Mouse (Mus musculus): ENCODE results near the gene Slc25a47. TPM values are rescaled to one million over a fixed set of nuclear protein-coding genes. Genes with fewer than 3 reads are reported as not detected.
A peak's percentile ranks its signal among the peaks of the same experiment; 100 is the strongest.

Gene Slc25a47
- 9.3 and 10.1 TPM in 2 replicates for polyA plus RNA-seq (2014; fragmentation: Nextera tagmentation; extraction: Ambion mirVana)

- DNase-seq (ENCODE audit: low spot score) (peak; percentile 96), ATAC-seq (ENCODE audit: low FRiP score) (peak; percentile 98)
- WGBS, result under 1% methylated on average over 39 of the region's 53 CpGs
- no peaks in the 10 kb centered on the region for H3K9me3 ChIP-seq (ENCODE audit: control insufficient read depth, low read length)
- H3K36me3 ChIP-seq (ENCODE audit: control insufficient read depth, insufficient read depth, low read length), result no peaks in the 10 kb centered on the region
- peaks cover 8% of the 10 kb centered on the region for H3K4me1 ChIP-seq (replicated peaks; ENCODE audit: control insufficient read depth, insufficient read depth, low read length)
- H3K9ac ChIP-seq (ENCODE audit: low read depth, low read length), result peak within 1 kb of the TSS; percentile 81
- H3K27ac ChIP-seq (ENCODE audit: low read depth, low read length), result peak within 1 kb of the TSS; percentile 24
- peak within 1 kb of the TSS; percentile 97 for H3K4me2 ChIP-seq (replicated peaks; ENCODE audit: low read depth, low read length)
- H3K27me3 ChIP-seq (ENCODE audit: control insufficient read depth, insufficient read depth, low read length), result no peaks in the 10 kb centered on the region
- peak within 1 kb of the TSS; percentile 66 for H3K4me3 ChIP-seq (ENCODE audit: low read depth, low read length)
These were observed at the start of gene Slc25a47, which contains the start of gene Slc25a29 for GRCm38 (mm10) chr12:108835840-108836409. Gene Slc25a47 (plus strand): TSS chr12:108836046. Gene Slc25a29 (minus strand): TSS chr12:108835883.

DNA sequence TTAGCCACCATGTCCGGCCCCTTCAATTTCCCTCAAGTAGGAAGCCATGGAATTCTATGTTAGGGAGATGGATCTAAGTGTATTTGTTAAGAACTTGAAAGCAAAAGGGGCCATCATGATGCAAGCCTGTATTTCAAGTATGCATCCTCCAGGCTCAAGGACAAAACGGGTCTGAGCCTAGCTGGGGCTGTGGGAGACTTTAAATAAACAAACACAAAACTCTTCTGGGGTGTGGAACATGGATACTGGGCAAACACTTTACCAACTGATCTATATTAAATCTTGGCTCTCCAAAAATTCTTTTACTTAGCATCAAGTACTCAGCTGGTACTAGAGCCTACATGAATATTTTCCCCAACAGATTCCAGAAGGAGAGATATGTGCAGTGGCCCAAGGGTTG lies 48.5 kb upstream of the Slc25a47 start:
- DNase-seq (ENCODE audit: low spot score) (no peak), ATAC-seq (ENCODE audit: low FRiP score) (no peak)
- Histone ChIP-seq H3K4me2 (replicated peaks; ENCODE audit: low read depth, low read length) (no peak overlapping the region), H3K27ac (ENCODE audit: low read depth, low read length) (no peak overlapping the region), H3K27me3 (ENCODE audit: control insufficient read depth, insufficient read depth, low read length) (no peaks in the 10 kb centered on the region), H3K4me3 (ENCODE audit: low read depth, low read length) (no peak overlapping the region), H3K9me3 (ENCODE audit: control insufficient read depth, low read length) (peaks cover 3% of the 10 kb centered on the region; the same call in 1 of the 2 replicates), H3K9ac (ENCODE audit: low read depth, low read length) (no peak overlapping the region), H3K36me3 (ENCODE audit: control insufficient read depth, insufficient read depth, low read length) (no peaks in the 10 kb centered on the region), H3K4me1 (replicated peaks; ENCODE audit: control insufficient read depth, insufficient read depth, low read length) (peaks cover 2% of the 10 kb centered on the region; the same call in 1 of the 2 replicates)
- 90% methylated on average over 2 of the region's 2 CpGs for WGBS

- Histone ChIP-seq H3K9ac (ENCODE audit: low read depth, low read length) (peak overlapping the region; percentile 83), H3K27me3 (ENCODE audit: control insufficient read depth, insufficient read depth, low read length) (no peaks in the 10 kb centered on the region), H3K36me3 (ENCODE audit: control insufficient read depth, insufficient read depth, low read length) (no peaks in the 10 kb centered on the region), H3K4me3 (ENCODE audit: low read depth, low read length) (peak overlapping the region; percentile 100), H3K4me1 (replicated peaks; ENCODE audit: control insufficient read depth, insufficient read depth, low read length) (peaks cover 2% of the 10 kb centered on the region; the same call in 1 of the 2 replicates), H3K27ac (ENCODE audit: low read depth, low read length) (peak overlapping the region; percentile 98), H3K4me2 (replicated peaks; ENCODE audit: low read depth, low read length) (peak overlapping the region; percentile 41), H3K9me3 (ENCODE audit: control insufficient read depth, low read length) (no peaks in the 10 kb centered on the region)
- peak; percentile 88 for DNase-seq (ENCODE audit: low spot score)
- WGBS, result under 1% methylated on average over 47 of the region's 52 CpGs
- ATAC-seq (ENCODE audit: low FRiP score), result peak; percentile 41
These were observed 43.7 kb upstream of the Slc25a47 start for GRCm38 (mm10) chr12:108792152-108792545.

DNA sequence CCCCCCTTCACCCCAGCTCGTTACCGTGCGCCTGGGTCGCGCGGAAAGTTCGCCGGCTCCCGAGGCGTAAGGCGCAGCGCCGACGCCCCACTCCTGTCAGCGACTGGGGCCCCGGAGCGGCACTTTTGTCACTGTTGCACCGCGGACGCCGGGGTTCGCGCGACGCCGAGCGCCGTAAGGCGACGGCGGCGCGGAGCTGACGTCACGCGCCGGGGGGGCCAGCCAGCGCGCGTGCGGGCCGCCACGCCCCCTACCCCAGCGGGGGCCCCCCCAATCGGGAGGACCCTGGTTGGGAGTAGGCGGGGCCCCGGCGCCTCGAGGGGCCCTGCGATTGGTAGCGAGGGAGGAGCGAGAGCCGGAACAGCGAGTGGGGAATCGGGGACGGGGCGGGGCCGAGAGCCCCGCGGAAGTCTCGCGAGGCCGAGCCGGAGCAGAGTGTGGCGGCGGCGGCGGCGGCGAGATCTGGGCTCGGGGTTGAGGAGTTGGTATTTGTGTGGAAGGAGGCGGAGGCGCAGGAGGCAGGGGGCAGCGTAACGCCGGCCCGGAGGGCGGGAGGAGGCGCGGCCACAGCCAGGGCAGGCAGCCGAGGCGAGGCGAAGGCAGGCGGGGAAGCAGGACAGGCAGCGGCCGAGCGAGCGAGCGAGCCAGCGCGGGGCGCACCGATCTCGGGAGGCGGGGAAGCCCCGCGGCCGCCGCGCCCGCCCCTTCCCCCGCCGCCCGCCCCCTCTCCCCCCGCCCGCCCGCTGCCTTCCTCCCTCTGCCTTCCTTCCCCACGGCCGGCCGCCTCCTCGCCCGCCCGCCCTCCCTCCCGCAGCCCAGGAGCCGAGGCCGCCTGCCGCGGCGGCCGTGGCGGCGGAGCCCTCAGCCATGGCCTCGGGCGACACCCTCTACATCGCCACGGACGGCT lies 43.0 kb upstream of the Slc25a47 start, which contains the start of gene Yy1:
TSS of gene Yy1 (plus strand) at position 428 of the 907 bp plus-strand sequence.
- Histone ChIP-seq H3K9me3 (ENCODE audit: control insufficient read depth, low read length) (no peaks in the 10 kb centered on the region), H3K4me2 (replicated peaks; ENCODE audit: low read depth, low read length) (peak within 1 kb of the TSS; percentile 41), H3K36me3 (ENCODE audit: control insufficient read depth, insufficient read depth, low read length) (no peaks in the 10 kb centered on the region), H3K9ac (ENCODE audit: low read depth, low read length) (peak within 1 kb of the TSS; percentile 90), H3K4me1 (replicated peaks; ENCODE audit: control insufficient read depth, insufficient read depth, low read length) (peaks cover 2% of the 10 kb centered on the region; the same call in 1 of the 2 replicates), H3K4me3 (ENCODE audit: low read depth, low read length) (peak within 1 kb of the TSS; percentile 100), H3K27ac (ENCODE audit: low read depth, low read length) (peak within 1 kb of the TSS; percentile 98), H3K27me3 (ENCODE audit: control insufficient read depth, insufficient read depth, low read length) (no peaks in the 10 kb centered on the region)
- ATAC-seq (ENCODE audit: low FRiP score) (peak; percentile 93), DNase-seq (ENCODE audit: low spot score) (peak; percentile 99)
- WGBS, result under 1% methylated on average over 56 of the region's 127 CpGs

GRCm38 (mm10) chr12:108793453-108793941 lies 42.3 kb upstream of the Slc25a47 start:
- Histone ChIP-seq H3K27ac (ENCODE audit: low read depth, low read length) (peak overlapping the region; percentile 98), H3K9me3 (ENCODE audit: control insufficient read depth, low read length) (no peaks in the 10 kb centered on the region), H3K4me2 (replicated peaks; ENCODE audit: low read depth, low read length) (peak overlapping the region; percentile 39), H3K9ac (ENCODE audit: low read depth, low read length) (peak overlapping the region; percentile 90), H3K4me3 (ENCODE audit: low read depth, low read length) (peak overlapping the region; percentile 100), H3K36me3 (ENCODE audit: control insufficient read depth, insufficient read depth, low read length) (no peaks in the 10 kb centered on the region), H3K4me1 (replicated peaks; ENCODE audit: control insufficient read depth, insufficient read depth, low read length) (peaks cover 2% of the 10 kb centered on the region; the same call in 1 of the 2 replicates), H3K27me3 (ENCODE audit: control insufficient read depth, insufficient read depth, low read length) (no peaks in the 10 kb centered on the region)
- ATAC-seq (ENCODE audit: low FRiP score) (peak; percentile 8; the same call in 1 of the 2 replicates), DNase-seq (ENCODE audit: low spot score) (peak; percentile 34)
- WGBS, result under 1% methylated on average over 50 of the region's 71 CpGs

- Histone ChIP-seq H3K4me1 (replicated peaks; ENCODE audit: control insufficient read depth, insufficient read depth, low read length) (peaks cover 2% of the 10 kb centered on the region; the same call in 1 of the 2 replicates), H3K9ac (ENCODE audit: low read depth, low read length) (peak overlapping the region; percentile 90), H3K36me3 (ENCODE audit: control insufficient read depth, insufficient read depth, low read length) (no peaks in the 10 kb centered on the region), H3K4me3 (ENCODE audit: low read depth, low read length) (peak overlapping the region; percentile 100), H3K9me3 (ENCODE audit: control insufficient read depth, low read length) (no peaks in the 10 kb centered on the region), H3K27ac (ENCODE audit: low read depth, low read length) (peak overlapping the region; percentile 98), H3K4me2 (replicated peaks; ENCODE audit: low read depth, low read length) (peak overlapping the region; percentile 57), H3K27me3 (ENCODE audit: control insufficient read depth, insufficient read depth, low read length) (no peaks in the 10 kb centered on the region)
- 1% methylated on average over 51 of the region's 94 CpGs for WGBS
- DNase-seq (ENCODE audit: low spot score), result peak; percentile 90
- peak; percentile 73 for ATAC-seq (ENCODE audit: low FRiP score)
These were observed 41.7 kb upstream of the Slc25a47 start for GRCm38 (mm10) chr12:108794078-108794711.

GRCm38 (mm10) chr12:108794979-108795537 lies 40.8 kb upstream of the Slc25a47 start:
- Histone ChIP-seq H3K4me1 (replicated peaks; ENCODE audit: control insufficient read depth, insufficient read depth, low read length) (peaks cover 2% of the 10 kb centered on the region; the same call in 1 of the 2 replicates), H3K9ac (ENCODE audit: low read depth, low read length) (peak overlapping the region; percentile 90), H3K4me3 (ENCODE audit: low read depth, low read length) (peak overlapping the region; percentile 100), H3K9me3 (ENCODE audit: control insufficient read depth, low read length) (no peaks in the 10 kb centered on the region), H3K27ac (ENCODE audit: low read depth, low read length) (no peak overlapping the region; the same call in 1 of the 2 replicates), H3K27me3 (ENCODE audit: control insufficient read depth, insufficient read depth, low read length) (no peaks in the 10 kb centered on the region), H3K4me2 (replicated peaks; ENCODE audit: low read depth, low read length) (peak overlapping the region; percentile 57), H3K36me3 (ENCODE audit: control insufficient read depth, insufficient read depth, low read length) (no peaks in the 10 kb centered on the region)
- ATAC-seq (ENCODE audit: low FRiP score) (no peak), DNase-seq (ENCODE audit: low spot score) (no peak)
- 27% methylated on average over 9 of the region's 9 CpGs for WGBS

- ATAC-seq (ENCODE audit: low FRiP score), result no peak
- WGBS, result 92% methylated on average over 2 of the region's 2 CpGs
- H3K36me3 ChIP-seq (ENCODE audit: control insufficient read depth, insufficient read depth, low read length), result 0 out of 2 replicates have a peak, but pooled peaks cover under 1% of the 10 kb centered on the region
These were observed 34.2 kb upstream of the Slc25a47 start for GRCm38 (mm10) chr12:108801613-108802012.

More at GRCm38 (mm10) chr12:108801613-108802012, 34.2 kb upstream of the Slc25a47 start:
- Histone ChIP-seq H3K9me3 (ENCODE audit: control insufficient read depth, low read length) (no peaks in the 10 kb centered on the region), H3K4me2 (replicated peaks; ENCODE audit: low read depth, low read length) (no peak overlapping the region), H3K27me3 (ENCODE audit: control insufficient read depth, insufficient read depth, low read length) (no peaks in the 10 kb centered on the region), H3K4me3 (ENCODE audit: low read depth, low read length) (no peak overlapping the region), H3K9ac (ENCODE audit: low read depth, low read length) (no peak overlapping the region), H3K4me1 (replicated peaks; ENCODE audit: control insufficient read depth, insufficient read depth, low read length) (no peaks in the 10 kb centered on the region), H3K27ac (ENCODE audit: low read depth, low read length) (no peak overlapping the region)
- DNase-seq (ENCODE audit: low spot score), result no peak

Data from hindbrain, embryonic 11.5 days (tissue).